In genomic region chr7:105588325-105588912, GRCm38 (mm10) we compare ENCODE assay signal across 29 mouse cellular contexts. TPM values are rescaled to one million over a fixed set of nuclear protein-coding genes. Genes with fewer than 3 reads are reported as not detected.
A peak's percentile ranks its signal among the peaks of the same experiment; 100 is the strongest.
DNase-seq lines count a peak whose midpoint lies in the region; ATAC-seq and TF ChIP-seq lines count a peak whose summit lies in the region.
"Had no signal": no experiment of that assay in that cellular context is flagged by ENCODE, and none has a peak within 500 bp of the region (broad histone marks: within the 10 kb centered on the region; RNA-seq: fewer than 3 reads in every experiment).

No protein-coding gene starts in this region.

- no peaks in the 10 kb centered on the region for H3K36me3 ChIP-seq in lung, embryonic 15.5 days
- no peaks in the 10 kb centered on the region for H3K36me3 ChIP-seq in midbrain, embryonic 11.5 days (ENCODE audit: control insufficient read depth, insufficient read depth, low read length)
- no peaks in the 10 kb centered on the region for H3K36me3 ChIP-seq in midbrain, embryonic 16.5 days (ENCODE audit: control insufficient read depth, insufficient read depth, low read length)
- H3K36me3 ChIP-seq: forebrain, embryonic 10.5 days; G1E; heart, embryonic 12.5 days; heart, embryonic 15.5 days had no signal

- no peak overlapping the region for H3K9ac ChIP-seq in lung, embryonic 15.5 days
- H3K9ac ChIP-seq in midbrain, embryonic 11.5 days (ENCODE audit: low read length), result no peak overlapping the region
- no peak overlapping the region for H3K9ac ChIP-seq in midbrain, embryonic 16.5 days (ENCODE audit: low read depth, low read length)
- H3K9ac ChIP-seq: forebrain, embryonic 13.5 days; forebrain, postnatal 0 days; heart, embryonic 12.5 days; heart, embryonic 15.5 days; hindbrain, embryonic 14.5 days had no signal

- H3K27me3 ChIP-seq in lung, embryonic 15.5 days, result no peaks in the 10 kb centered on the region
- no peaks in the 10 kb centered on the region for H3K27me3 ChIP-seq in midbrain, embryonic 11.5 days (ENCODE audit: control insufficient read depth, insufficient read depth, low read length)
- no peaks in the 10 kb centered on the region for H3K27me3 ChIP-seq in midbrain, embryonic 16.5 days (ENCODE audit: control insufficient read depth, insufficient read depth, low read depth, low read length)
- H3K27me3 ChIP-seq: forebrain, embryonic 13.5 days; heart, embryonic 12.5 days; heart, embryonic 15.5 days had no signal

- H3K4me2 ChIP-seq in lung, embryonic 15.5 days, result no peak overlapping the region
- no peak overlapping the region for H3K4me2 ChIP-seq in midbrain, embryonic 11.5 days
- no peak overlapping the region for H3K4me2 ChIP-seq in midbrain, embryonic 16.5 days (ENCODE audit: low read length)
- H3K4me2 ChIP-seq: forebrain, embryonic 13.5 days; heart, embryonic 12.5 days; heart, embryonic 15.5 days; hindbrain, embryonic 14.5 days had no signal

- H3K9me3 ChIP-seq in lung, embryonic 15.5 days, result no peaks in the 10 kb centered on the region
- H3K9me3 ChIP-seq in midbrain, embryonic 11.5 days (ENCODE audit: control insufficient read depth, low read length), result no peaks in the 10 kb centered on the region
- H3K9me3 ChIP-seq in midbrain, embryonic 16.5 days (replicated peaks; ENCODE audit: control insufficient read depth, low read length, poor library complexity, severe bottlenecking), result no peaks in the 10 kb centered on the region
- H3K9me3 ChIP-seq: forebrain, embryonic 10.5 days; forebrain, embryonic 13.5 days; G1E; heart, embryonic 12.5 days; heart, embryonic 15.5 days had no signal

- peak; percentile 64; the same call in 1 of the 2 replicates for ATAC-seq in lung, embryonic 15.5 days (ENCODE audit: borderline replicate concordance, extremely low read depth, low FRiP score, low TSS enrichment)
- no peak for ATAC-seq in midbrain, embryonic 11.5 days (ENCODE audit: low FRiP score)
- ATAC-seq in midbrain, embryonic 16.5 days, result no peak
- ATAC-seq in megakaryocyte progenitor cell, adult 5-6 weeks (replicated peaks; ENCODE audit: poor library complexity), result peak; percentile 58
- ATAC-seq: forebrain, embryonic 13.5 days; forebrain, postnatal 0 days; hindbrain, postnatal 0 days; inflammation-experienced regulatory T-cells, adult 6 months had no signal

- H3K4me3 ChIP-seq in lung, embryonic 15.5 days, result no peak overlapping the region
- no peak overlapping the region for H3K4me3 ChIP-seq in midbrain, embryonic 11.5 days (ENCODE audit: low read depth, low read length)
- no peak overlapping the region for H3K4me3 ChIP-seq in midbrain, embryonic 16.5 days (ENCODE audit: low read depth, low read length)
- no peak overlapping the region for H3K4me3 ChIP-seq in gastrocnemius, adult 2 months
- H3K4me3 ChIP-seq: forebrain, embryonic 10.5 days; forebrain, embryonic 13.5 days; heart, embryonic 12.5 days; heart, embryonic 15.5 days had no signal

- peak overlapping the region; percentile 37; the same call in 1 of the 2 replicates for H3K27ac ChIP-seq in lung, embryonic 15.5 days
- H3K27ac ChIP-seq in midbrain, embryonic 11.5 days (ENCODE audit: low read depth, low read length), result no peak overlapping the region
- H3K27ac ChIP-seq in midbrain, embryonic 16.5 days (ENCODE audit: low read length), result no peak overlapping the region
- no peak overlapping the region for H3K27ac ChIP-seq in gastrocnemius, adult 2 months
- H3K27ac ChIP-seq: forebrain, embryonic 10.5 days; forebrain, embryonic 13.5 days; heart, embryonic 15.5 days; hindbrain, embryonic 14.5 days; hindbrain, postnatal 0 days had no signal

- no peak for TF ChIP-seq CTCF in gastrocnemius, adult 2 months (IDR thresholded peaks at IDR 0.05)

- H3K4me1 ChIP-seq in lung, embryonic 15.5 days, result 0 out of 2 replicates have a peak, but pooled peaks cover 3% of the 10 kb centered on the region
- H3K4me1 ChIP-seq in midbrain, embryonic 11.5 days (ENCODE audit: control insufficient read depth, insufficient read depth, low read length), result no peaks in the 10 kb centered on the region
- no peaks in the 10 kb centered on the region for H3K4me1 ChIP-seq in midbrain, embryonic 16.5 days (ENCODE audit: control insufficient read depth, insufficient read depth, low read length)
- H3K4me1 ChIP-seq: forebrain, embryonic 10.5 days; forebrain, embryonic 13.5 days; heart, embryonic 15.5 days had no signal

- WGBS in lung, embryonic 15.5 days, result 40% methylated on average over 9 of the region's 9 CpGs
- WGBS in midbrain, embryonic 11.5 days, result 77% methylated on average over 9 of the region's 9 CpGs
- 74% methylated on average over 9 of the region's 9 CpGs for WGBS in midbrain, embryonic 16.5 days

- DNase-seq in lung, adult 18-20 months, result no peak
- peak; percentile 44 for DNase-seq in midbrain, embryonic 11.5 days (ENCODE audit: low spot score, missing footprints)
- peak; percentile 37 for DNase-seq in lung, postnatal 10 days
- no peak for DNase-seq in heart, postnatal 10 days
- no peak for DNase-seq in gastrocnemius, adult 2 months
- DNase-seq: adrenal gland, adult 2 months; adrenal gland, postnatal 14 days; B cell, adult 2 months; cerebellum, adult 11-12 months; cerebellum, adult 8-10 months; cerebellum, postnatal 10 days; cerebellum, postnatal 36 days; forebrain, postnatal 0 days; gastrocnemius, postnatal 25 days; heart, postnatal 14 days; heart, postnatal 4 days had no signal

- intact Hi-C loops in heart, postnatal 10 days (cut with DNase I), result no loop called here
- intact Hi-C loops in gastrocnemius, adult 2 months (cut with DNase I), result no loop called here

RNA-seq across cellular contexts. Expression of gene Apbb1, which starts 7.0 kb away (rescaled TPM):
- 43.6 and 47.8 TPM in 2 replicates for polyA plus RNA-seq in lung, embryonic 15.5 days (2015; fragmentation: Nextera tagmentation; extraction: Ambion mirVana)
- 100 and 103 TPM in 2 replicates for polyA plus RNA-seq in midbrain, embryonic 11.5 days (2014; fragmentation: Nextera tagmentation; extraction: Ambion mirVana)
- 333 and 360 TPM in 2 replicates for polyA plus RNA-seq in midbrain, embryonic 16.5 days (2015; fragmentation: Nextera tagmentation; extraction: Ambion mirVana)
- total RNA-seq in megakaryocyte progenitor cell, adult 5-6 weeks (2015), result not detected in 2 replicates
- total RNA-seq in megakaryocyte progenitor cell, adult 5-6 weeks (2017), result not detected in 2 replicates
- total RNA-seq in heart, postnatal 10 days (2021), result 10 to 100 TPM; 67.0 to 76.3 TPM
- 1 to 10 TPM; 7.1 to 7.2 TPM for total RNA-seq in gastrocnemius, adult 2 months (2021)

RNA-seq across cellular contexts. Expression of gene Hpx, which starts 11.5 kb away (rescaled TPM):
- polyA plus RNA-seq in lung, embryonic 15.5 days (2015; fragmentation: Nextera tagmentation; extraction: Ambion mirVana), result 1.1 and 2.4 TPM in 2 replicates
- 0.11 and 0.29 TPM in 2 replicates for polyA plus RNA-seq in midbrain, embryonic 11.5 days (2014; fragmentation: Nextera tagmentation; extraction: Ambion mirVana)
- polyA plus RNA-seq in midbrain, embryonic 16.5 days (2015; fragmentation: Nextera tagmentation; extraction: Ambion mirVana), result 0.16 and 0.32 TPM in 2 replicates
- not detected in 2 replicates for total RNA-seq in megakaryocyte progenitor cell, adult 5-6 weeks (2015)
- total RNA-seq in megakaryocyte progenitor cell, adult 5-6 weeks (2017), result not detected in 2 replicates
- total RNA-seq in heart, postnatal 10 days (2021), result under 1 TPM; 0.17 to 0.34 TPM
- not detected for total RNA-seq in gastrocnemius, adult 2 months (2021)
- total RNA-seq: CH12.LX; forebrain, postnatal 0 days; G1E; gastrocnemius, postnatal 25 days; hindbrain, postnatal 0 days had no signal
- polyA plus RNA-seq: forebrain, embryonic 13.5 days; G1E; hindbrain, embryonic 11.5 days; hindbrain, embryonic 14.5 days; hindbrain, postnatal 0 days; inflammation-experienced regulatory T-cells, adult 6 months had no signal

RNA-seq across cellular contexts. Expression of gene Smpd1, which starts 34.3 kb away (rescaled TPM):
- polyA plus RNA-seq in lung, embryonic 15.5 days (2015; fragmentation: Nextera tagmentation; extraction: Ambion mirVana), result 36.9 and 40.0 TPM in 2 replicates
- polyA plus RNA-seq in midbrain, embryonic 11.5 days (2014; fragmentation: Nextera tagmentation; extraction: Ambion mirVana), result 42.0 and 47.3 TPM in 2 replicates
- 95.2 and 104 TPM in 2 replicates for polyA plus RNA-seq in midbrain, embryonic 16.5 days (2015; fragmentation: Nextera tagmentation; extraction: Ambion mirVana)
- total RNA-seq in megakaryocyte progenitor cell, adult 5-6 weeks (2015), result 16.2 and 21.0 TPM in 2 replicates
- total RNA-seq in megakaryocyte progenitor cell, adult 5-6 weeks (2017), result 9.5 and 16.2 TPM in 2 replicates
- total RNA-seq in heart, postnatal 10 days (2021), result 100 to 1,000 TPM; 120 to 137 TPM
- 10 to 100 TPM; 53.4 to 56.8 TPM for total RNA-seq in gastrocnemius, adult 2 months (2021)

RNA-seq across cellular contexts. Expression of gene Trim3, which starts 45.0 kb away (rescaled TPM):
- polyA plus RNA-seq in lung, embryonic 15.5 days (2015; fragmentation: Nextera tagmentation; extraction: Ambion mirVana), result 54.9 and 59.9 TPM in 2 replicates
- polyA plus RNA-seq in midbrain, embryonic 11.5 days (2014; fragmentation: Nextera tagmentation; extraction: Ambion mirVana), result 20.3 and 23.8 TPM in 2 replicates
- 106 and 117 TPM in 2 replicates for polyA plus RNA-seq in midbrain, embryonic 16.5 days (2015; fragmentation: Nextera tagmentation; extraction: Ambion mirVana)
- 2.8 and 3.3 TPM in 2 replicates for total RNA-seq in megakaryocyte progenitor cell, adult 5-6 weeks (2015)
- total RNA-seq in megakaryocyte progenitor cell, adult 5-6 weeks (2017), result 1.8 and 3.2 TPM in 2 replicates
- 10 to 100 TPM; 34.4 to 36.9 TPM for total RNA-seq in heart, postnatal 10 days (2021)
- total RNA-seq in gastrocnemius, adult 2 months (2021), result 10 to 100 TPM; 14.7 to 16.4 TPM

RNA-seq across cellular contexts. Expression of gene Timm10b, which starts 51.4 kb away (rescaled TPM):
- 187 TPM in 2 replicates for polyA plus RNA-seq in lung, embryonic 15.5 days (2015; fragmentation: Nextera tagmentation; extraction: Ambion mirVana)
- polyA plus RNA-seq in midbrain, embryonic 11.5 days (2014; fragmentation: Nextera tagmentation; extraction: Ambion mirVana), result 118 and 141 TPM in 2 replicates
- 127 and 131 TPM in 2 replicates for polyA plus RNA-seq in midbrain, embryonic 16.5 days (2015; fragmentation: Nextera tagmentation; extraction: Ambion mirVana)
- 64.6 and 65.0 TPM in 2 replicates for total RNA-seq in megakaryocyte progenitor cell, adult 5-6 weeks (2015)
- 64.7 and 82.0 TPM in 2 replicates for total RNA-seq in megakaryocyte progenitor cell, adult 5-6 weeks (2017)
- 100 to 1,000 TPM in 1 of 2 experiments, 10 to 100 TPM in 1; 97.3 to 100 TPM for total RNA-seq in heart, postnatal 10 days (2021)
- 10 to 100 TPM; 53.3 to 64.0 TPM for total RNA-seq in gastrocnemius, adult 2 months (2021)

Comparison
In these comparisons a context has a peak if more than half of its experiments do, and no peak if none do; other contexts are left out.
1. DNase-seq: peak in midbrain, embryonic 11.5 days (single experiment) and lung, postnatal 10 days (single experiment); none in lung, adult 18-20 months (0 of 2), heart, postnatal 10 days (0 of 2) and gastrocnemius, adult 2 months (single experiment).
2. ATAC-seq: peak in lung, embryonic 15.5 days (single experiment) and megakaryocyte progenitor cell, adult 5-6 weeks (single experiment); none in midbrain, embryonic 11.5 days (single experiment) and midbrain, embryonic 16.5 days (single experiment).
3. RNA of gene Apbb1, which starts 7.0 kb away (total RNA-seq): 67.0 to 76.3 TPM in heart, postnatal 10 days; 7.1 to 7.2 TPM in gastrocnemius, adult 2 months and not detected in megakaryocyte progenitor cell, adult 5-6 weeks; every median in the first group is over 4 times any median in the second.